Mouse (Mus musculus) small intestine, adult 2 months (tissue): ENCODE measurements around the gene Etnk2. TPM values are rescaled to one million over a fixed set of nuclear protein-coding genes. Genes with fewer than 3 reads are reported as not detected.
A peak's percentile ranks its signal among the peaks of the same experiment; 100 is the strongest.

Experiments
- H3K27ac ChIP-seq: fragments of 200-500 bp; 2 replicates; pipeline ENCODE4 v1.5.1; 2012; ENCODE audit warnings: low read depth, low read length, control low read depth, inconsistent platforms; ENCODE audit not compliant: insufficient read depth
- H3K27me3 ChIP-seq: fragments of 200-500 bp; 2 replicates; pipeline ENCODE4 v1.6.1; 2012; ENCODE audit warnings: mild to moderate bottlenecking, moderate library complexity, low read length, inconsistent platforms; ENCODE audit not compliant: control insufficient read depth, insufficient read depth
- H3K36me3 ChIP-seq: fragments of 200-500 bp; 2 replicates; pipeline ENCODE4 v1.6.1; 2012; ENCODE audit warnings: mild to moderate bottlenecking, low read length, control low read depth, inconsistent platforms; ENCODE audit not compliant: control insufficient read depth, insufficient read depth
- H3K4me1 ChIP-seq: fragments of 200-500 bp; 2 replicates; pipeline ENCODE4 v1.6.1; 2012; ENCODE audit warnings: low read length, inconsistent platforms, mixed read lengths; ENCODE audit not compliant: control insufficient read depth, insufficient read depth, insufficient read length
- H3K4me3 ChIP-seq: fragments of 200-500 bp; 2 replicates; pipeline ENCODE4 v1.5.1; 2012; ENCODE audit warnings: low read depth, mild to moderate bottlenecking, control low read depth, inconsistent platforms, low read length, moderate library complexity
- CTCF ChIP-seq: fragments of 200-500 bp; IDR thresholded peaks from 2 replicates; pipeline ENCODE4 v1.5.1; 2012; ENCODE audit warnings: low read depth, mild to moderate bottlenecking, control low read depth, inconsistent platforms, low read length, moderate library complexity, mixed read lengths; ENCODE audit not compliant: insufficient replicate concordance, insufficient read length; ENCODE audit errors: extremely low read depth
- POLR2A ChIP-seq: fragments of 200-500 bp; IDR thresholded peaks from 2 replicates; pipeline ENCODE4 v1.6.1; 2012; ENCODE audit warnings: low read depth, mild to moderate bottlenecking, control low read depth, inconsistent platforms, low read length, moderate library complexity
- WGBS: fragments of 180-500 bp; shearing (Covaris S2); methylation state at CpG from one replicate; pipeline ENCODE4 v1.1.7; 2018; 5-methylcytosine and 5-hydroxymethylcytosine counted together
- polyA plus RNA-seq: library from polyadenylated mRNA; depleted of rRNA; stranded (reverse); fragments of >200 nt; gene quantifications from 2 replicates; pipeline ENCODE4 v1.2.3, GENCODE M21; 2012; rRNA removed

Etnk2 gene
- 0.20 and 1.0 TPM in 2 replicates for polyA plus RNA-seq

DNA sequence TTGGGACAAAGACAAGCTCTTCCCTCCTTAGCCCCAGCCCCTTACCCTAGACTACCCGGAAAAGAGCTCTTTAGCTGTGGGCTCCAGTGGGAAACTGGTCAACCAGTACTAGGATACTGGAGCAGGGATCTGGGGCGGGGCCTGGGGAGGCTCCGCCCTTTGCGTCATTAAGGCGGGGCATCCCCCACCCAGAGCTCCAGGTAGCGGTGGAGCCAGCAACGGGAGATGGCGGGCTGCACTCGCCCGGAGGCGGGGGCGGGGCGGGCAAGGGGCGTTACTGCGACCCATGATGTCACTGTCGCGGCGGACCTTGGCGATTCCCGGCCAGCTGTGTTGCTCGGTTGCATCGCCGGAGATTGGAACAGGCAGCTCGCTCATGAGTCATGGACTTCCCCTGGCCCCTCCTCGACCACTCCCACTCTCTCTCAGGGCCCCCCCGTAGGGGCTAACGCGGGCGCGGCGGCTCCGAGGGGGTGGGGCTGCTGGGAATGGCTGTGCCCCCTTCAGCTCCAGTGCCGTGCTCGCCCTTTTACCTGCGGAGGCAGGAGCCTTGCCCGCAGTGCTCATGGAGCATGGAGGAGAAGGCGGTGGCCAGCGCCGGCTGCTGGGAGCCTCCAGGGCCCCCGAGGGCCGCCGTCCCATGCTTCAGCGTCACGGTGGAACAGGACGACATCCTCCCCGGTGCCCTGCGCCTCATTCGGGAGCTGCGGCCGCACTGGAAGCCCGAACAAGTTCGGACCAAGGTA is at the start of gene Etnk2:
Gene Etnk2 (plus strand): TSS at position 297 of the 746 bp plus-strand sequence.
- Histone ChIP-seq H3K4me1 (peaks cover 12% of the 10 kb centered on the region), H3K36me3 (no peaks in the 10 kb centered on the region), H3K27ac (no peak within 1 kb of the TSS), H3K27me3 (peaks cover 12% of the 10 kb centered on the region), H3K4me3 (peak within 1 kb of the TSS; percentile 74)
- no peak for TF ChIP-seq CTCF
- TF ChIP-seq POLR2A = no peak; the same call in 1 of the 2 replicates
- WGBS = 1% methylated on average over 52 of the region's 52 CpGs

DNA sequence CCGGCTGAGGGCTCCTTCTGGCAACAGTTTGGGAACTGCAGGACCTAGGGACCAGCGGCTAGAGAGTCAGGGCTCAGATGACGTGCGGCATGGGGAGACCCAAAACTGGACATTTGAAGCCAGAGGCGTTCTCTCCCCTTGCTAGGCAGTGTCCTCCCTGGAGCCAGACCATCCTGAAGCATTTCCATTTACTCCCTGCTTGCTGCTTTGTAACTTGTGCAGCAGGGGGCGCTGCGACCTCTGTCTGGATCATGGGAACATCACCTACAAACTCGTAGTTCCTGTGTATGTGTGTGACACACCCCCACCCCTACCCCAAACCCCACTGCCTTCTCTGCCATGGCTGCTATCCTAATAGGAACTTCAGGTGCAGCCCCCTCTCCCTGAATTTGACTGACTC is 49.0 kb upstream of the Etnk2 start:
- peaks cover 2% of the 10 kb centered on the region; the same call in 1 of the 2 replicates for H3K36me3 ChIP-seq
- peaks cover 16% of the 10 kb centered on the region; the same call in 1 of the 2 replicates for H3K4me1 ChIP-seq
- no peak overlapping the region for H3K4me3 ChIP-seq
- no peak for TF ChIP-seq POLR2A
- TF ChIP-seq CTCF = peak; percentile 76; the same call in 1 of the 2 replicates
- H3K27me3 ChIP-seq = no peaks in the 10 kb centered on the region
- no peak overlapping the region for H3K27ac ChIP-seq
- WGBS = 37% methylated on average over 8 of the region's 8 CpGs

DNA sequence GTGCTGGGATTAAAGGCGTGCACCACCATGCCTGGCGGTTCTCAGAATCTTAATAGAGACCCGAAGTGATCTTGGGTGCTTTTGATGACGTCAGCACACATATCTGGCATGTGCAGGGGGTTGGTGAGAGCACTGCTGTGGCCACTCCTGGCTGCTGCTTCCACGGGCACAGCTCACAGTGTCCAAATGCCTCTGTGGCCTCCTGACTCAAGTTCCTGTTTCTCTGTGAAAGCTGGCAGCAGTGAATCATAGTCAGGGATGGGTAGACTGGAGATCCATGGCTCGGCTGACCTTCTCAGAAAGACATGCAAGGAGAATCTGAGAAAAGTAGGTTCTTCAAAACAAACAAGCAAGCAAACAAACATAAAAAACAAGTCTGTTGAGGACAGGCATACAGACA is 47.6 kb upstream of the Etnk2 start:
- Histone ChIP-seq H3K27ac (no peak overlapping the region), H3K27me3 (no peaks in the 10 kb centered on the region), H3K4me1 (peaks cover 16% of the 10 kb centered on the region; the same call in 1 of the 2 replicates), H3K36me3 (peaks cover 2% of the 10 kb centered on the region; the same call in 1 of the 2 replicates), H3K4me3 (no peak overlapping the region)
- TF ChIP-seq POLR2A = no peak
- no peak for TF ChIP-seq CTCF
- WGBS = 82% methylated on average over 6 of the region's 6 CpGs

DNA sequence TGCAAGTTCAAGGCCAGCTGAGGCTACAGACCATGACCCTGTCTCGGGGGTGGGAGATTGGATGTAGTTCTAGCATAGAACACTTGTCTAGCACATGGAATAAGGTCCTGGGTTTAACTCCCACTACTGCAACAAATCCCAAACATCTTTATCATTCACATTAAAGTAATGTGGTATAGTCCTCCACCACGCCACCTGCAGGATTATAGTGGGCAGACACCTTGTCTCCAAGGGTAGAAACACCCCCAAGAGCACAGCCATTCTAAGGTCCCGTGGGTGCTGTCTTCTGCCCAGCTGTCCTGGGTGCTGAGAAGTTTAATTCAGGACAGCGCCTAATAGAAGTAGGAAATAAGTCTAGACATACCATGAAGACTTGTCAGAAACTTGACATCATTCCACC is 46.8 kb upstream of the Etnk2 start:
- TF ChIP-seq POLR2A (no peak), CTCF (no peak)
- WGBS = 83% methylated on average over 4 of the region's 4 CpGs
- H3K27ac ChIP-seq = no peak overlapping the region

DNA sequence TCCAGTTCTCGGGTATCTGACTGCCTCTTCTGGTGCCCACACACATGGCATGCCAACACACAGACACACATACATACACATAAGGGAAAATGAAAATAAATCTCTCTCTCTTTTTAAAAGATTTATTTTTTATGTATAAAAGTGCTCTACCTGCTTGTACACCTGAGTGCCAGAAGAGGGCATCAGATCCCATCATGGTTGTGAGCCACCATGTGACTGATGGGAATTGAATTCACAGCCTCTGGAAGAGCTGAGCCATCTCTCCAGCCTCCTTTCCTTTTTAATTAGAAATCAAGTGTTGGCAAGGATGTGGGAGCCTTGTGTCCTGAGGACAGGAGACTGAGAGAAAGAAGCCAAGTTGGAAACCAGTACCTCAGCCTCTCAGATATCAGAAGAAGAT is 46.2 kb upstream of the Etnk2 start:
- H3K36me3 ChIP-seq = peaks cover 3% of the 10 kb centered on the region; the same call in 1 of the 2 replicates
- peaks cover 6% of the 10 kb centered on the region; the same call in 1 of the 2 replicates for H3K4me1 ChIP-seq
- H3K27ac ChIP-seq = no peak overlapping the region
- TF ChIP-seq CTCF (no peak), POLR2A (no peak)
- H3K4me3 ChIP-seq = no peak overlapping the region
- no peaks in the 10 kb centered on the region for H3K27me3 ChIP-seq
- WGBS = 76% methylated on average over 1 of the region's 1 CpGs

More for the DNA sequence above, 46.8 kb upstream of the Etnk2 start:
- Histone ChIP-seq H3K4me1 (peaks cover 10% of the 10 kb centered on the region; the same call in 1 of the 2 replicates), H3K4me3 (no peak overlapping the region), H3K27me3 (no peaks in the 10 kb centered on the region), H3K36me3 (peaks cover 2% of the 10 kb centered on the region; the same call in 1 of the 2 replicates)

DNA sequence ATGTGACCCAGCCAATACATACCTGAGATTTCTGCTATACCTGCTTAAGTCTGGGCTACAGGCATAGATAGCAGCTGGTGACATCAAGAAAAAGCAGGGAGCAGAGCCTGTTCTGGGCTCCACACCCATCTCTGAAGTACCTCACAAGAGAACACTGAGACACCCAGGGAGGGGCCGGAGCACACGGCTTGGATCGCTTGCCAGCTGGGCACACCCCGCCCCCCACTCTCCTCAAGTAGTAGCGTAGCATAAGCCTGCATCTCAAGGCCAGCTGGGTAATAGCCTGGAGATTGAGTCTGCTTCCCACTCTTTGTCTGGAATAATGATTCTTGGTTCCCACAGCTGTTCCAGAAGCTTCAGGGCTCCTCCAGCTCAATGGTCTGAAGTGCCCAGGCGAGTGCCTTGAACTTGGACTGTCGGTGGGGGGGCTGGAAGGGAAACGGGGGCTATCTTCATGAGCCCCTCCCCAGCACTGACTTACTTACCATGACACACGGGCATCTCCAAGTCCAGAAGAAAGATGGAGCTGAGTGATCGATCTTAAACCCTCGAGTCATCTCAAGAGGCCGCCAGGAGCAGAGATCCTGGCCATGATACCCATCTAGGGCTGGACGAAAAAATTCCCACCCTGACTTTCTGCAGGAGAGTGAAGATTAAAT is 42.0 kb upstream of the Etnk2 start, which contains the start of gene Kiss1:
Gene Kiss1 (plus strand): TSS at position 609 of the 659 bp plus-strand sequence.
- WGBS = 71% methylated on average over 13 of the region's 13 CpGs

DNA sequence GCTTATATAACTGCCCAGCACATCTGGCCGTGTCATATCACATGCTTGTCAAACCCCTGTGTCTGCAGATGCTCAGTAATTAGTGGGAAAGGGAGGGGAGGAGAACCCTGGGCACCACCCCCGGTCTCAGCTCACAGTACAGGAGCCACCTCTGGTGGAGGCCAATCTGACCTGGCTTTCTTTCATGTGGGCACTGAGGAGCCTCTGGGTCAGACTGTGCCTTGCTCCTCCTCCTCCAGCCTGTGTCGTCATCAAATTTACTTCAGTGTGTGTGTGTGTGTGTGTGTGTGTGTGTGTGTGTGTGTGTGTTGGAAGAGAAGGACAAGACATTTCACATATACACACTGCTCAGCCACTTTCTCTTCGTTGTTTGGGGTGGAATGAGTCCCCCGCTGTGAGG is 40.0 kb upstream of the Etnk2 start:
- H3K4me3 ChIP-seq = no peak overlapping the region
- TF ChIP-seq CTCF (no peak), POLR2A (no peak)
- H3K27ac ChIP-seq = no peak overlapping the region
- H3K4me1 ChIP-seq = no peaks in the 10 kb centered on the region
- 0 out of 2 replicates have a peak, but pooled peaks cover 1% of the 10 kb centered on the region for H3K36me3 ChIP-seq
- no peaks in the 10 kb centered on the region for H3K27me3 ChIP-seq
- 48% methylated on average over 5 of the region's 5 CpGs for WGBS

More for the DNA sequence above, 42.0 kb upstream of the Etnk2 start, which contains the start of gene Kiss1:
- H3K27me3 ChIP-seq = no peaks in the 10 kb centered on the region
- H3K4me3 ChIP-seq = no peak within 1 kb of the TSS
- H3K27ac ChIP-seq = no peak within 1 kb of the TSS
- H3K4me1 ChIP-seq = no peaks in the 10 kb centered on the region
- TF ChIP-seq POLR2A (no peak), CTCF (no peak)
- 0 out of 2 replicates have a peak, but pooled peaks cover 1% of the 10 kb centered on the region for H3K36me3 ChIP-seq
